Mouse (Mus musculus) lung, postnatal 0 days (tissue): ENCODE measurements around the gene Elmo2.

Source experiments
- CTCF ChIP-seq: IDR thresholded peaks from 2 replicates; pipeline ENCODE4 v1.5.1; 2016; ENCODE audit warnings: antibody characterized with exemption, mild to moderate bottlenecking
- EP300 ChIP-seq: IDR thresholded peaks from 2 replicates; pipeline ENCODE4 v1.6.1; 2016; ENCODE audit warnings: antibody characterized with exemption, mild to moderate bottlenecking, control low read depth

DNA sequence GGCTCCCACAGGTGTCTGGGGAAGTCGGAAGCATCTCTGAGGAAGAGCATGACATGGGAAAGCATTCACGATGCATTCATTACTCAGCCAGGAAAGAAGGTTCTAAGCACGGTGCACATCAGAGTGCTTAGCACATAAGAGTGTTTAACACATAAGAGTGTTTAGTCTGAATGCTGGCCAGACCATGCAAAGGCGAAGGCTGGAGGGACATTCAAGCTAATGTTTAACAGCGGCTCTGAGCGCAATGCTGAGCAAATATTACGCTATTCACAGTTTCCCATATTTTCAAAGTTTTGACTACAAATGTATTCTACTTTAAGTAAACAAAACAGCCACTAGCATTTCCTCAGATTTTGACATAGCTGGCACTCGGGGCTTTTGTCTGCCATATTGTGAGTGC, 20.8 kb downstream of the Elmo2 start:
- TF ChIP-seq CTCF: no peak
- no peak for TF ChIP-seq EP300
